Mouse (Mus musculus): ENCODE measurements around the gene Tada2a.
A peak's percentile ranks its signal among the peaks of the same experiment; 100 is the strongest.

Tada2a gene

GRCm38 (mm10) chr11:84063631-84064209 is 65.7 kb downstream of the Tada2a start:
- no peak for DNase-seq (ENCODE audit: low spot score in 2 of 2)

DNA sequence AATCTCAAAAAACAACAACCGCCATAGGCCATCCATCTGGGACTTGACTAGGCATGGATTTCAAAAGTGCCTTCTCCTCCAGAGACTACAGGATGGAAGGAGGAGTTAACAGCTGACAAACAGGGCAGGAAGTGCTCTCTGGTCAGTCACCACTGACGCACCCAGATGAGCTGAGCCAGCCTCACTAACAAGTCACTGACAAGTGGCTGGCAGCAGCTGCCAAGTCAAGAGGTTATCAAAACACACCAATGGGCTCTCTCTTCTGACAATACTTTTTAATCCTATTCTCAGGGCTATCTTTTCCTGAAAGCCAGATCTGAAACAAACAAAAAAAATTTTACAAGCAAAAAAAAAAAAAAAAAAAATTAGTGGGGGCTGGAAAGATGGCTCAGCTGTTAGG is 66.6 kb downstream of the Tada2a start:
- no peak for DNase-seq (ENCODE audit: low spot score in 2 of 2)

- DNase-seq (ENCODE audit: low spot score in 2 of 2): no peak
Measured at GRCm38 (mm10) chr11:84061881-84062280, 67.5 kb downstream of the Tada2a start.

DNA sequence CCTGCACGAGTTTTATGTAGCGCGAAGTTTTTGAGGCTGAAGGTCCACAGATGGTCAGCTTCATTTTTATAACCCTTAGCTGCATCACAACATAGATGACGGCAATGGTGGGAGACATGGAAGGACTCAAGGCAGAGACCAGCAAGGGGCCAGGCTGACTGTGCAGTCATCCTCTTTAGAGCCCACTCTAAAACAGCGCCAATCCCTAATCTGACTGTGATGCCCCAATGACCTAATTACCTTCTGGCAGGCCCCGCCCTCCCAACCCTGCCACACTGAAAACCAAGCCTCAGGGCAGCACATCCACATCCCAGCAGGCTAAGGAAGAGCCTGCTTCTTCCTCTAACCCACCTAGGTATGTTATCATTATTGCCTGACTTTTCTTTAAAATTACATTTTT is 68.8 kb downstream of the Tada2a start:
- DNase-seq (ENCODE audit: low spot score in 2 of 2): no peak

GRCm38 (mm10) chr11:84059784-84060183 is 69.6 kb downstream of the Tada2a start:
- DNase-seq (ENCODE audit: low spot score in 2 of 2): no peak

DNA sequence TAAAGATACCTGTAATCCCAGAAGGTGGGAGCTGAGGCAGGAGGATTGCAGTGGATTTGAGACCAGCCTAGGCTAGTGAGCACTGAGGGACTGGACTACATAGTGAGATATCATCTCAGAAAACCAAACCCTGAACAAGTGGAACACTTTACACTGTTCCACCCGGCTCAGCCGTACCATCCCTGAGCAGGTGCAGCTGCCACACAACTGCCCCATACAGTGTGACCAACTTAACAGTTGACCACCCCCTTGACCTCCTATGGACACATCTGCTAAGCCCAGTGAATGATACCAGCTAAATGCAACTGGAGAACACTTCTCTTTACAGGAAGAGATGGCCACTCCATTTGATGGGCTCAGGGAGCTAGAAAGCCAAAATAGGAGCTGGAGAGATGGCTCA is 72.0 kb downstream of the Tada2a start:
- no peak for DNase-seq (ENCODE audit: low spot score in 2 of 2)

DNA sequence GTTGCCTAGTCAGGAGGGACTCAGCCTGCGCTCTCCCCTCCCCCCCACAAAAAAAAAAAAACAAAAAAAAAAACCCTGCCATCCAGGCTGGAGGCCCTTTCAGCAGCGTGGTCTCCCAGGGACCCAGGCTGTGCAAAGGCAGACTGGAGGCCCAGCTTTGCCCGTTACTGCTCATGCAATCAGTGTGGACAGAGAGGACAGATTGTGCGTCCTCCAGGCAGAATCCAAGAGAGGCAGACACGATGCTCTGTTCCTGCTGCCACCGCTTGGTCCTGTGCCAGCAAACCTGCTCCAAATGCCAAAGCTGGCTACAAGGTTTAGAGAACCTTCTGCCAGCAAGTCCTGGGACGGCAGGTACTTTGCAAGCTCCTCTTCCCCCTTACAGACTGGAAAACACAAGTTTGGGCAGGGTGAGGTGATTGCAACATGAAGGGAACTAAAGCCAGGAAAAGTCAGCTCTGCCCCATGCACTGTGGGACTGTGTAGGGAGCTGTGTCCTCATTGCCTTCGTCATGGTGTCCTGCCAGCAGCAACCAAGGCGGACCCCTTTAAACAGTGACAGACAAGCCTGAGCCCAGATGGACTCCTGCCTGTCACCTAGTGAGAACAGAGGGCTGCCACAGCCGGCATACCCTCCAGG is 75.8 kb downstream of the Tada2a start:
- no peak for DNase-seq (ENCODE audit: low spot score in 2 of 2)

DNA sequence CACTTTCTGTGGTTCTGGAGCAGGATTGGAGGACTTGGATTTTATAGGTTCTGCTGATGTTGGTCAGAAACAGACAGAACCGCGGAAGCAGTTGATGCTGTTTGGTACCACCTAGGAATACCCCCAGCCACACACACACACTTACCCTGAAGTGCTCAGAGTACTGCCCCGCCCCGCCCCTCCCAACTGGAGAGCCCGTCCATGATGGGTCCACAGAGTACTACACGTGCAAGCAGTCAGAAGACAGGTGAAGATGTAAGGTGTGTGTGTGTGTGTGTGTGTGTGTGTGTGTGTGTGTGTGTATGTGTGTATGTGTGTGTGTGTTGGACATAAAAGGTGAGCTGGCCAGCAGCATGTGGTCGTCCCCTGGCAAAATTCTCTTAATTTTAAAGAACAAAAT is 76.3 kb downstream of the Tada2a start:
- DNase-seq (ENCODE audit: low spot score in 2 of 2): no peak

- no peak for DNase-seq (ENCODE audit: low spot score in 2 of 2)
Measured at GRCm38 (mm10) chr11:84048411-84048810, 81.0 kb downstream of the Tada2a start.

- DNase-seq (ENCODE audit: low spot score in 2 of 2): no peak
Measured at GRCm38 (mm10) chr11:84047270-84047669, 82.1 kb downstream of the Tada2a start.

DNA sequence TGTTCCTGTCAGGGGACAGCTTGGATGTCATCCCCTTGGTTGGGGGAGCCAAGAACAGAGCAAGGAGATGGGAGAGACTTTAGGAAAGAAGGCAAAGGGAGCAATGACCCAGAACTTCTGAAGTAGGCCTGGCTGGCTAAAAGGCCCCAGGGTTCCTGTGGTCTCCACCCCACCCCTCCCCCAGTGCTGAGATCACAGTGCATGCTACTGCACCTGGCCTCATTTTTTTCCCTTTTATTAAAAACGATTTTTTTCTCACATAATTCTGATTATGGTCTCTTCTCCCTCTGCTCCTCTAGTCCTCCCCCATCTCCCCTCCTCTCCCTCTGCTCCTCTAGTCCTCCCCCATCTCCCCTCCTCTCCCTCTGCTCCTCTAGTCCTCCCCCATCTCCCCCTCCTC is 84.4 kb downstream of the Tada2a start:
- DNase-seq (ENCODE audit: low spot score in 2 of 2): no peak

GRCm38 (mm10) chr11:84042808-84043762 is 86.3 kb downstream of the Tada2a start:
- DNase-seq (ENCODE audit: low spot score in 2 of 2): peak; percentile 62 to 68

DNA sequence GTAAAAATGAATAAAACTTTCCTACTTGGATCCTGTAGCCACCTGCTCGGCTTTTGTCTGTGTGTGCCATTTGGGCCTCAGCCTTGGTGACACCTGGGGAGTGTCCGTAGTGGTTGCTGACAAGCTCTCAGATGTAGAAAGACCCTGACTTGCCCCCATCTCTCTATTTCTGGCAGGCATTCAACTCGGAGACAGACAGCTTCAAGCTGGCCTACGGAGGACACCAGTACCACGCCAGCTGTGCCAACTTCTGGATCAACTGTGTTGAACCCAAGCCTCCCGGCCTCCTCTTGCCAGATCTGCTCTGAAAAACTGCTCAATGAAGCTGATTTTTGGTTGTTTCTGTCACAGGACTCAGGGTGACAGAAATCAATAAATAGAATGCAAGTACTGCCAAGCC is 88.8 kb downstream of the Tada2a start:
- no peak for DNase-seq (ENCODE audit: low spot score in 2 of 2)

- DNase-seq (ENCODE audit: low spot score in 2 of 2): no peak
Measured at GRCm38 (mm10) chr11:84033671-84034070, 95.7 kb downstream of the Tada2a start.

GRCm38 (mm10) chr11:84032559-84032958 is 96.8 kb downstream of the Tada2a start:
- DNase-seq (ENCODE audit: low spot score in 2 of 2): no peak

DNA sequence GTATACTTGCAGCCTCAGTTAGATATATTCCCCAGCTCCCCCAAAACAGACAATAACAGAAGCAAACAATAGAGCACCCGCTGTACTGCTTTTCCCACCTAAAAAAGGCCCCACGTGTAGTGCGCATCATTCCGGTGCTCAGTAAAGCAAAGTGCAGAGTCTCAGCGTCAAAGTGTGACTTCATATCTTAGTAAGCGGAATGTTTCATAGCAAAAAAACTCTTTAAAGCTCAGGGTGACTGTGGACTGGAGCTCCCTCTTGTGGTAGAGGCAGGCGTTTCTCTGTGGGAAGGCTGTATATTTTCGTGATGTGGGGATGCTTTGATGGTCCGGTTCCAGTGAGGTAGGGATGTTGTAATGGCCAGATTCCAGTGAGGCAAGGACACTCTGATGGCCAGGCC is 97.4 kb downstream of the Tada2a start:
- DNase-seq (ENCODE audit: low spot score in 2 of 2): peak in 1 of 2 experiments; percentile 50
